Mouse (Mus musculus) heart, adult 9 months (tissue): ENCODE data around the gene Raver2.
A peak's percentile ranks its signal among the peaks of the same experiment; 100 is the strongest.

Experiments used
- DNase-seq, 2 experiments: peaks; one replicate each; pipeline ENCODE4 v3.0.0; 2022; ENCODE audit warnings: low spot score in 2 of 2

Raver2 gene

GRCm38 (mm10) chr4:101107122-101107521, 38.3 kb downstream of the Raver2 start:
- DNase-seq = no peak

GRCm38 (mm10) chr4:101121002-101121401, 52.2 kb downstream of the Raver2 start:
- no peak for DNase-seq

- no peak for DNase-seq
These were observed 66.2 kb downstream of the Raver2 start for GRCm38 (mm10) chr4:101135013-101135412.

GRCm38 (mm10) chr4:101135909-101136308, 67.1 kb downstream of the Raver2 start:
- DNase-seq = no peak

- no peak for DNase-seq
These were observed 69.2 kb downstream of the Raver2 start for GRCm38 (mm10) chr4:101137975-101138374.

GRCm38 (mm10) chr4:101141768-101142167, 73.0 kb downstream of the Raver2 start:
- no peak for DNase-seq

- no peak for DNase-seq
These were observed 75.1 kb downstream of the Raver2 start for GRCm38 (mm10) chr4:101143901-101144300.

GRCm38 (mm10) chr4:101144361-101144760, 75.6 kb downstream of the Raver2 start:
- DNase-seq = no peak

- no peak for DNase-seq
These were observed 76.0 kb downstream of the Raver2 start for GRCm38 (mm10) chr4:101144790-101145189.

- DNase-seq = peak; percentile 20 to 53
These were observed 77.4 kb downstream of the Raver2 start for GRCm38 (mm10) chr4:101146047-101146745.

GRCm38 (mm10) chr4:101146891-101147655, 78.3 kb downstream of the Raver2 start:
- DNase-seq = no peak

- DNase-seq = peak in 1 of 2 experiments; percentile 19
These were observed 86.8 kb downstream of the Raver2 start for GRCm38 (mm10) chr4:101155541-101155940.

- DNase-seq = no peak
These were observed 88.7 kb downstream of the Raver2 start for GRCm38 (mm10) chr4:101157476-101157875.

GRCm38 (mm10) chr4:101158282-101158681, 89.5 kb downstream of the Raver2 start:
- no peak for DNase-seq

- no peak for DNase-seq
These were observed 90.5 kb downstream of the Raver2 start for GRCm38 (mm10) chr4:101159191-101159764.

- no peak for DNase-seq
These were observed 92.0 kb downstream of the Raver2 start for GRCm38 (mm10) chr4:101160821-101161220.

- DNase-seq = no peak
These were observed 95.4 kb downstream of the Raver2 start for GRCm38 (mm10) chr4:101164189-101164588.

GRCm38 (mm10) chr4:101164673-101165072, 95.9 kb downstream of the Raver2 start:
- DNase-seq = no peak

GRCm38 (mm10) chr4:101165776-101166175, 97.0 kb downstream of the Raver2 start:
- DNase-seq = no peak

- DNase-seq = no peak
These were observed 99.0 kb downstream of the Raver2 start for GRCm38 (mm10) chr4:101167777-101168176.

- DNase-seq = peak in 1 of 2 experiments; percentile 60
These were observed 99.5 kb downstream of the Raver2 start for GRCm38 (mm10) chr4:101168189-101168778.

- DNase-seq = peak; percentile 26 to 52
These were observed 104.0 kb downstream of the Raver2 start for GRCm38 (mm10) chr4:101172738-101173137.
